Mouse (Mus musculus): ENCODE measurements around the gene Slc37a1. TPM values are rescaled to one million over a fixed set of nuclear protein-coding genes. Genes with fewer than 3 reads are reported as not detected.
"Not testable (repeated sequence)": the region's sequence is repeated elsewhere in the genome, so short reads cannot be mapped to it uniquely, and the experiment has no call there.

The Slc37a1 gene
- total and polyA plus RNA-seq, 3 experiments = 14.2 to 15.0 TPM; not detected in 1

DNA sequence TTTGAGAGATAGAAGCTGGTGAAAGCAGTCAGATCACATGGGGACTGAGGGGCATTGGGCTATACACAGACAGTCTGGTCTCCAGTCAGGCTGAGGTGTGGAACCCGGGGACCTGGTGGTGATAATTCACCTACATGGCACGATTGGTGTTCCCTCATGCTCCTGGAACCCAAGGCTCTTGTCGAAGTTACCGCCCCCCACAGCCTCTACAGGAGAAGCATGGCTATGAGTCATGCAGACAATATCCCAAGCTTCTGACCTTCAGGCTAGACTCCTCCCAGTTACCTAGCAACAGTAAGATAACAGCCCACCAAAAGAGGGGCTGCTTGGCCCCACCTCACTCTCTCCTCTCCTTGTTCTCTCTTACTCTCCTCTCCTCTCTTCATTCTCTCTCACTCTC is 16.3 kb upstream of the Slc37a1 start:
- no peak overlapping the region for H3K27ac ChIP-seq (ENCODE audit: control insufficient read depth, low read depth, low read length)
- no peaks in the 10 kb centered on the region for H3K9me3 ChIP-seq (replicated peaks; ENCODE audit: insufficient read depth, low read length)
- TF ChIP-seq CHD2 (IDR thresholded peaks at IDR 0.05; ENCODE audit: low read length) = no peak
- TF ChIP-seq GATA1 (IDR thresholded peaks at IDR 0.05; ENCODE audit: low read depth, low read length) = 0 out of 2 replicates have a peak, but pooled peaks have one; percentile 24
- TF ChIP-seq MAX (IDR thresholded peaks at IDR 0.05; ENCODE audit: low read length) = 0 out of 2 replicates have a peak, but pooled peaks have one; percentile 15
- no peak for TF ChIP-seq GABPA (IDR thresholded peaks at IDR 0.05; ENCODE audit: low read depth, low read length)
- no peak for TF ChIP-seq MYB (IDR thresholded peaks at IDR 0.05; ENCODE audit: low read depth, low read length)
- TF ChIP-seq MYC (IDR thresholded peaks at IDR 0.05; ENCODE audit: low read depth, low read length) = no peak
- no peak for TF ChIP-seq E2F4 (IDR thresholded peaks at IDR 0.05; ENCODE audit: borderline replicate concordance, low read depth, low read length)
- TF ChIP-seq USF2 (IDR thresholded peaks at IDR 0.05; ENCODE audit: borderline replicate concordance in 1 of 2, insufficient read depth in 1 of 2, low read depth in 1 of 2, low read length in 2 of 2) = no peak
- TF ChIP-seq POLR2AphosphoS2 (IDR thresholded peaks at IDR 0.05; ENCODE audit: low read length) = no peak
- no peak for TF ChIP-seq USF1 (IDR thresholded peaks at IDR 0.05; ENCODE audit: low read depth, low read length)
- H3K36me3 ChIP-seq (ENCODE audit: control insufficient read depth in 1 of 2, insufficient read depth in 2 of 2, low read length in 2 of 2) = no peaks in the 10 kb centered on the region; a peak in 1 of 4 replicates
- peak; percentile 35 for DNase-seq (ENCODE audit: low read depth, low spot score)
- H3K9ac ChIP-seq (ENCODE audit: control insufficient read depth, low read depth, low read length, poor library complexity, severe bottlenecking) = no peak overlapping the region
- peaks cover 0 to 10% of the 10 kb centered on the region in 2 experiments; a peak in 2 of 4 replicates for H3K4me1 ChIP-seq (ENCODE audit: control insufficient read depth in 1 of 2, insufficient read depth in 2 of 2, low read length in 2 of 2)
- H3K27me3 ChIP-seq (ENCODE audit: control insufficient read depth in 1 of 2, insufficient read depth in 2 of 2, low read length in 2 of 2) = no peaks in the 10 kb centered on the region
- H3K4me3 ChIP-seq (ENCODE audit: control insufficient read depth in 1 of 2, insufficient read depth in 1 of 2, low read depth in 2 of 2, low read length in 2 of 2) = no peak overlapping the region
- H3K79me2 ChIP-seq (ENCODE audit: control insufficient read depth, insufficient read depth, low read length, poor library complexity) = no peaks in the 10 kb centered on the region

- H3K4me1 ChIP-seq (ENCODE audit: control insufficient read depth in 1 of 2, insufficient read depth in 2 of 2, low read length in 2 of 2) = peaks cover 2 to 15% of the 10 kb centered on the region in 2 experiments; a peak in 3 of 4 replicates
- DNase-seq (ENCODE audit: low read depth, low spot score); H3K27me3 ChIP-seq (ENCODE audit: control insufficient read depth in 1 of 2, insufficient read depth in 2 of 2, low read length in 2 of 2); H3K79me2 ChIP-seq (ENCODE audit: control insufficient read depth, insufficient read depth, low read length, poor library complexity); H3K9ac ChIP-seq (ENCODE audit: control insufficient read depth, low read depth, low read length, poor library complexity, severe bottlenecking); H3K4me3 ChIP-seq (ENCODE audit: control insufficient read depth in 1 of 2, insufficient read depth in 1 of 2, low read depth in 2 of 2, low read length in 2 of 2); H3K27ac ChIP-seq (ENCODE audit: control insufficient read depth, low read depth, low read length); H3K36me3 ChIP-seq (ENCODE audit: control insufficient read depth in 1 of 2, insufficient read depth in 2 of 2, low read length in 2 of 2); H3K9me3 ChIP-seq (replicated peaks; ENCODE audit: insufficient read depth, low read length): not testable (repeated sequence)
Measured at GRCm38 (mm10) chr17:31270736-31271135, 15.9 kb upstream of the Slc37a1 start.

GRCm38 (mm10) chr17:31271136-31271851 is 15.3 kb upstream of the Slc37a1 start:
- Histone ChIP-seq H3K4me3 (ENCODE audit: control insufficient read depth in 1 of 2, insufficient read depth in 1 of 2, low read depth in 2 of 2, low read length in 2 of 2) (no peak overlapping the region), H3K4me1 (ENCODE audit: control insufficient read depth in 1 of 2, insufficient read depth in 2 of 2, low read length in 2 of 2) (peaks cover 2 to 19% of the 10 kb centered on the region in 2 experiments; a peak in 3 of 4 replicates), H3K79me2 (ENCODE audit: control insufficient read depth, insufficient read depth, low read length, poor library complexity) (no peaks in the 10 kb centered on the region), H3K9ac (ENCODE audit: control insufficient read depth, low read depth, low read length, poor library complexity, severe bottlenecking) (no peak overlapping the region), H3K27ac (ENCODE audit: control insufficient read depth, low read depth, low read length) (no peak overlapping the region), H3K9me3 (replicated peaks; ENCODE audit: insufficient read depth, low read length) (no peaks in the 10 kb centered on the region), H3K36me3 (ENCODE audit: control insufficient read depth in 1 of 2, insufficient read depth in 2 of 2, low read length in 2 of 2) (peaks cover 0 to 4% of the 10 kb centered on the region in 2 experiments; a peak in 2 of 4 replicates), H3K27me3 (ENCODE audit: control insufficient read depth in 1 of 2, insufficient read depth in 2 of 2, low read length in 2 of 2) (no peaks in the 10 kb centered on the region)
- no peak for DNase-seq (ENCODE audit: low read depth, low spot score)
- TF ChIP-seq CTCF (IDR thresholded peaks at IDR 0.05 in 2 of 3, conservative IDR thresholded peaks at IDR 0.05 in 1 of 3; ENCODE audit: control insufficient read depth in 1 of 3, insufficient read depth in 1 of 3, low read depth in 2 of 3, low read length in 3 of 3, poor library complexity in 1 of 3, severe bottlenecking in 1 of 3) = peak in 1 of 3 experiments; percentile 11; a peak in 1 of 6 replicates
- no peak for TF ChIP-seq ZNF384 (IDR thresholded peaks at IDR 0.05; ENCODE audit: low read depth, low read length)

Measured in MEL (cell line).